Mouse (Mus musculus) embryonic facial prominence, embryonic 10.5 days (tissue): ENCODE data around the gene Dcst2. TPM values are rescaled to one million over a fixed set of nuclear protein-coding genes. Genes with fewer than 3 reads are reported as not detected.

Experiments
- DNase-seq: peaks from one replicate; pipeline ENCODE4 v3.0.0-alpha.2; 2017; ENCODE audit warnings: low spot score
- H3K27ac ChIP-seq: fragments of 300-500 bp; sonication (generic); replicated peaks from 2 replicates; pipeline ENCODE4 v1.5.1; 2016; ENCODE audit warnings: mild to moderate bottlenecking
- H3K27me3 ChIP-seq: fragments of 300-500 bp; sonication (generic); replicated peaks from 2 replicates; pipeline ENCODE4 v1.6.1; 2016; ENCODE audit warnings: low read depth, mild to moderate bottlenecking; ENCODE audit not compliant: poor library complexity, severe bottlenecking
- H3K36me3 ChIP-seq: fragments of 300-500 bp; sonication (generic); replicated peaks from 2 replicates; pipeline ENCODE4 v1.6.1; 2016; ENCODE audit warnings: mild to moderate bottlenecking, moderate library complexity
- H3K4me1 ChIP-seq: fragments of 300-500 bp; sonication (generic); 2 replicates; pipeline ENCODE4 v1.6.1; 2016
- H3K4me3 ChIP-seq: fragments of 300-500 bp; sonication (generic); 2 replicates; pipeline ENCODE4 v1.5.1; 2016; ENCODE audit warnings: mild to moderate bottlenecking, moderate library complexity
- H3K9me3 ChIP-seq: fragments of 300-500 bp; sonication (generic); 2 replicates; pipeline ENCODE4 v1.6.1; 2016; ENCODE audit warnings: mild to moderate bottlenecking
- WGBS: fragments of 180-500 bp; shearing (Covaris S2); methylation state at CpG from one replicate; pipeline ENCODE4 v1.1.7; 2016; 5-methylcytosine and 5-hydroxymethylcytosine counted together
- polyA plus RNA-seq: library from polyadenylated mRNA; unstranded; fragments of >200 nt; fragmentation: Nextera tagmentation; extraction: Ambion mirVana; gene quantifications from 2 replicates; pipeline ENCODE4 v1.2.1, GENCODE M21; 2016

Gene Dcst2
- polyA plus RNA-seq, 1 experiment from 2014 or later = 0.09 TPM

- 0 out of 2 replicates have a peak, but pooled peaks cover 3% of the 10 kb centered on the region for H3K27me3 ChIP-seq
- peak overlapping the region; percentile 92 for H3K27ac ChIP-seq
- peaks cover 26% of the 10 kb centered on the region for H3K4me1 ChIP-seq
- H3K9me3 ChIP-seq = no peaks in the 10 kb centered on the region
- H3K36me3 ChIP-seq = peaks cover 18% of the 10 kb centered on the region
- under 1% methylated on average over 29 of the region's 29 CpGs for WGBS
- peak; percentile 91 for DNase-seq
- H3K4me3 ChIP-seq = peak overlapping the region; percentile 74
These were observed 16.8 kb downstream of the Dcst2 start for GRCm38 (mm10) chr3:89378394-89379067.

GRCm38 (mm10) chr3:89379388-89380131 lies 17.8 kb downstream of the Dcst2 start:
- Histone ChIP-seq H3K27ac (no peak overlapping the region), H3K4me1 (peaks cover 28% of the 10 kb centered on the region), H3K36me3 (peaks cover 18% of the 10 kb centered on the region), H3K4me3 (peak overlapping the region; percentile 74; the same call in 1 of the 2 replicates), H3K9me3 (no peaks in the 10 kb centered on the region), H3K27me3 (0 out of 2 replicates have a peak, but pooled peaks cover 4% of the 10 kb centered on the region)
- 87% methylated on average over 31 of the region's 31 CpGs for WGBS
- no peak for DNase-seq

- no peaks in the 10 kb centered on the region for H3K9me3 ChIP-seq
- peaks cover 36% of the 10 kb centered on the region for H3K4me1 ChIP-seq
- no peak for DNase-seq
- peaks cover 18% of the 10 kb centered on the region for H3K36me3 ChIP-seq
- 93% methylated on average over 14 of the region's 14 CpGs for WGBS
- peaks cover 11% of the 10 kb centered on the region for H3K27me3 ChIP-seq
- no peak overlapping the region for H3K4me3 ChIP-seq
- H3K27ac ChIP-seq = no peak overlapping the region
These were observed 18.5 kb downstream of the Dcst2 start for GRCm38 (mm10) chr3:89380291-89380690.

- H3K4me1 ChIP-seq = peaks cover 40% of the 10 kb centered on the region
- peaks cover 18% of the 10 kb centered on the region for H3K36me3 ChIP-seq
- peaks cover 15% of the 10 kb centered on the region for H3K27me3 ChIP-seq
- 93% methylated on average over 18 of the region's 18 CpGs for WGBS
- no peaks in the 10 kb centered on the region for H3K9me3 ChIP-seq
- no peak for DNase-seq
- no peak overlapping the region for H3K4me3 ChIP-seq
- H3K27ac ChIP-seq = no peak overlapping the region
These were observed 18.9 kb downstream of the Dcst2 start for GRCm38 (mm10) chr3:89380711-89381110.

- H3K27me3 ChIP-seq = peaks cover 20% of the 10 kb centered on the region
- H3K4me1 ChIP-seq = peaks cover 44% of the 10 kb centered on the region
- no peak for DNase-seq
- H3K27ac ChIP-seq = no peak overlapping the region
- 85% methylated on average over 11 of the region's 11 CpGs for WGBS
- no peak overlapping the region for H3K4me3 ChIP-seq
- peaks cover 18% of the 10 kb centered on the region for H3K36me3 ChIP-seq
- no peaks in the 10 kb centered on the region for H3K9me3 ChIP-seq
These were observed 19.5 kb downstream of the Dcst2 start for GRCm38 (mm10) chr3:89381233-89381632.

GRCm38 (mm10) chr3:89382033-89382882 lies 20.5 kb downstream of the Dcst2 start:
- 84% methylated on average over 9 of the region's 9 CpGs for WGBS
- H3K4me3 ChIP-seq = no peak overlapping the region
- H3K36me3 ChIP-seq = peaks cover 18% of the 10 kb centered on the region
- H3K27me3 ChIP-seq = peaks cover 31% of the 10 kb centered on the region
- H3K9me3 ChIP-seq = no peaks in the 10 kb centered on the region
- H3K27ac ChIP-seq = no peak overlapping the region
- DNase-seq = no peak
- H3K4me1 ChIP-seq = peaks cover 54% of the 10 kb centered on the region

GRCm38 (mm10) chr3:89382950-89383349 lies 21.2 kb downstream of the Dcst2 start:
- no peaks in the 10 kb centered on the region for H3K9me3 ChIP-seq
- no peak overlapping the region for H3K4me3 ChIP-seq
- H3K36me3 ChIP-seq = peaks cover 18% of the 10 kb centered on the region
- DNase-seq = no peak
- H3K27ac ChIP-seq = no peak overlapping the region
- peaks cover 36% of the 10 kb centered on the region for H3K27me3 ChIP-seq
- WGBS = 63% methylated on average over 5 of the region's 5 CpGs
- H3K4me1 ChIP-seq = peaks cover 56% of the 10 kb centered on the region

GRCm38 (mm10) chr3:89383651-89384255 lies 22.0 kb downstream of the Dcst2 start:
- WGBS = 79% methylated on average over 5 of the region's 5 CpGs

GRCm38 (mm10) chr3:89384331-89385076 lies 22.7 kb downstream of the Dcst2 start:
- Histone ChIP-seq H3K27ac (peak overlapping the region; percentile 20), H3K4me3 (no peak overlapping the region), H3K36me3 (peaks cover 16% of the 10 kb centered on the region), H3K4me1 (peaks cover 53% of the 10 kb centered on the region), H3K27me3 (peaks cover 36% of the 10 kb centered on the region), H3K9me3 (no peaks in the 10 kb centered on the region)
- 59% methylated on average over 12 of the region's 12 CpGs for WGBS
- DNase-seq = no peak

More at GRCm38 (mm10) chr3:89383651-89384255, 22.0 kb downstream of the Dcst2 start:
- no peak overlapping the region for H3K4me3 ChIP-seq
- H3K9me3 ChIP-seq = no peaks in the 10 kb centered on the region
- DNase-seq = no peak
- no peak overlapping the region for H3K27ac ChIP-seq
- H3K4me1 ChIP-seq = peaks cover 55% of the 10 kb centered on the region
- peaks cover 36% of the 10 kb centered on the region for H3K27me3 ChIP-seq
- peaks cover 18% of the 10 kb centered on the region for H3K36me3 ChIP-seq

- Histone ChIP-seq H3K9me3 (no peaks in the 10 kb centered on the region), H3K4me1 (peaks cover 57% of the 10 kb centered on the region), H3K27me3 (peaks cover 45% of the 10 kb centered on the region), H3K36me3 (peaks cover 8% of the 10 kb centered on the region), H3K27ac (peak overlapping the region; percentile 57; the same call in 1 of the 2 replicates), H3K4me3 (no peak overlapping the region)
- WGBS = 40% methylated on average over 11 of the region's 11 CpGs
- DNase-seq = no peak
These were observed 23.7 kb downstream of the Dcst2 start for GRCm38 (mm10) chr3:89385451-89385850.
